Mouse (Mus musculus): ENCODE results near the gene Mccc2.

Mccc2 gene

DNA sequence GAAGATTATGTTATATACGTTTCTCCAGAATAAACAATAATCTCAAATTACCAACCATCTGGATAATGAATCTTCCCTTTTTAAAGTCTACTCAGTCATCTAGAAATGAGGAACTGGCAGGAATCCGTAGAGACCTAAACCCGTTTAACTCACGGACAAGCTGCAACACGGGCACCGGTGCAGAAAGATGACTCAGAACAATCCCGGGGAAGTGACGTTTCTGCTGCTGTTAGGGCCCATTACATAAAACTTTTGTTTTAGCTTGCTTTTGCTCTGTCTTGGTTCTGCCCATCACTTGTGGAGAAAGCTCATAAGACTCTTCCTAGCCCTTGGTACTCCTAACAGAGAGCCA lies 76.1 kb downstream of the Mccc2 start:
- CTCF ChIA-PET: no interaction called here

DNA sequence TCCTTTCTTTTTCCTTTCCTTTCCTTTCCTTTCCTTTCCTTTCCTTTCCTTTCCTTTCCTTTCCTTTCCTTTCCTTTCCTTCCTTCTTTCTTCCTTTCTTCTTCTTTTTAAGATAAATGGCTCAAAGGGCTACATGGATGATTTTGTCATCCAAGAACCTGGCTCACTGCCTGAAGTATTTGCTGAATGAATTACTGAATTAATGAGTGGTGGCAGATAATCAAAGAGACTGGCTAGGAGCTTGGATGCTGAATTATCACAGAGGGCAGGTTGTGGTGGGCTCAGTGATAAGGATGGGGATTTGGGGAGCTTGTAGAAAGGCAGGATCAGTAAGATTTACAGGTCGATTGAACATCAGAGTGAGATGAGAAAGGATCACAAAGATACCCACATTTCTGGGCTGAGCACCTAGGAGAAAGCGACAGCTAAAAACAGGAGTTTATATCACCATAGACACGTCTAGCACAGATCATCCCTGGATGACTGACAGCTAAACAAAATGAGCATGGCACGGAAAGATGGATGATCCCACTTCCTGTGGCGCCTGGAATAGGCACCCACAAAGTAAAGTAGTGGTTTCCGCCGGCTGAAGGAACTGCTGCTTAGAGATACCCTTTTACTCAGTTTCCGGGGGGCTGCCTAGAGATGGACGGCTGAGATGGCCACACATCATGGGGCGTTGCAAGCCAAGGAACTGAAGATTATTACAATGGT lies 76.7 kb downstream of the Mccc2 start:
- CTCF ChIA-PET: no interaction called here

DNA sequence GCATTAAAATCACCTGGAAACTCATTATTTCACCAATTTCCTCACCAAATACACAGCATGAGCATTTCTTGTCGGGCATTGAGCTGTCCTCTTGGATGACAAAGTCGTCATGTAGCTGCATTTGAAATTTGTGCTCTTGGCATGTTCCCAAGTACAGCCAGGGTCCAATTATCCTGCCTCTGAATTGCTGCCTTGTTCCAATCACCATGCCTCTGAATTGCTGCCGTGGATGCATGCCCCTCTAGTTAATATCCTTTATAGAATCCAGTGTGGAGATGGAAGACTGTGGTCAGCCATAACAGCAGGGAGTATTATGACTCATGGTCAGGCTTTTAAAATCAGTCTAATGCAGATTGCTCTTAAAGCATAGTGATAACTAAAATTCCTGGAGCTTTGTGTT lies 77.7 kb downstream of the Mccc2 start:
- CTCF ChIA-PET: no interaction called here

DNA sequence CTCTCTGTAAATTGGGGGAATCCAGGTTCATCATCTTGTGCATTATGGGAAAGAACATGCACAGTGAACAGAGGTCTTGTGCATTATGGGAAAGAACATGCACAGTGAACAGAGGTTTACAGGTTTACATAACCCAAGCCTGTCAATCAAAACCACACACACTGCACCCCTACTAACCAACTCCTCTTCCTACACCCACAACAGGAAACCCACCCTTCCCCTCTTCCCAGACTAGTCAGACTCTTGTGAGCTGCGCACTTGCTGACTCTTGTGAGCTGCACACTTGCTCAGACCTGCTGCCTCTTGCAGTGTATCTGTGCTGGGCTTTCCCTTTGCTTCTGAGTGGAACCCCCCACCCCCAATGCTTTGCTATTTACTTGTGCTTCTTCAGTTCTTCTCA lies 83.0 kb downstream of the Mccc2 start:
- CTCF ChIA-PET: no interaction called here

DNA sequence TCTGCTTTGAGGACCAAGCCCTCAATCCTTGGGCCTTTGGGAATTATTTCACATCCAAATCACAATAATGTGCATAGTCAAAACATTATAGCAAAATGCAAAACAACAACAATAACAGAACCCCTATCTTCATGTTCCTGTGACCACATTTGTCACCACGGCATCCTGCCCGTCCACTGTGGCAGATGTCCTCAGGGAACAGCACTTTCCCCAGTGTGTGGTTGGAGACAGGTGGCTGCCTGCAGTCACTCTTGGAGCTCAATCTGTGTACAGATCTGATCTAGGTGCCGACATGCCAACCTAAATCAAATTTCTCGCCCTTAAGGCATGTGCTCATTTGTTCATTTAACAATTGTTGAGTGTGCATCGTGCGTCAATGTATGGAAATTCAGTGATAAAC lies 83.9 kb downstream of the Mccc2 start:
- CTCF ChIA-PET: no interaction called here

DNA sequence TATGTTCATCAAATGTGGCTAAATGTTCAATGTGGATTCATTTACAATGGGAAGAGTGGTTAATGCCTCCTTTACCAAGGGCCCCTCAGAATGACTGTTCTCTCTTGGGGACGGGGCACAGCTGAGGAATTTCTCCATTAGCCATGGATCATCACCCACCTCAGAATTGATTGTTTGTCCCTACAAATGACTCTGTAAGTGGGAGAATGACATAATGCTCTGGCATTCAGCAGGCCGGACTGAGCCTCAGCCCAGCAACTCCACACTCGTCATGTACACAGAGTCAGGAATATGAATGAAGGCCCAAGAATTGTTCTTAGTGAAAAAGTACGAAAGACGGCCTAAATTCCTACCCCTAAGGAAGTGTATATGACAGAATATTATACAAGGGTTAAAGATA lies 89.2 kb downstream of the Mccc2 start:
- CTCF ChIA-PET: no interaction called here

DNA sequence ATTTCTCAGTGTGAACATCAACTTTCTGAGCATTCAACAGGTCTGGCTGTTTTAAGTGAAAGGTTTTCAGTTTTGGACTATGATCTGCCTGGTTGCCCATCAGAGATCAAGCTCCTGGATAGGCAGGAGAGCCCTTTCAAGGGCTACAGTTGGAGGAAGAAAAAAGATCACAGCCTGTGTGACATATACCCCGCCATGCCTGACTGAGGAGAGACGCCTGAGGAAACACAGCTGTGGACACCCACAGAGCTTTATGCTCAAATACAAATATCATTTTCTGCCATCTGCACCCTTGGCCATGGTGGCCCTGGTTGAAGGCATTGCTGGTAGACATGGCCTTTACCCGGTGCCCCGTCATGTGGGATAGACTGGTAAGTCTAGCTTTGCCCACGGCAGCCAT lies 99.8 kb downstream of the Mccc2 start:
- CTCF ChIA-PET: no interaction called here

DNA sequence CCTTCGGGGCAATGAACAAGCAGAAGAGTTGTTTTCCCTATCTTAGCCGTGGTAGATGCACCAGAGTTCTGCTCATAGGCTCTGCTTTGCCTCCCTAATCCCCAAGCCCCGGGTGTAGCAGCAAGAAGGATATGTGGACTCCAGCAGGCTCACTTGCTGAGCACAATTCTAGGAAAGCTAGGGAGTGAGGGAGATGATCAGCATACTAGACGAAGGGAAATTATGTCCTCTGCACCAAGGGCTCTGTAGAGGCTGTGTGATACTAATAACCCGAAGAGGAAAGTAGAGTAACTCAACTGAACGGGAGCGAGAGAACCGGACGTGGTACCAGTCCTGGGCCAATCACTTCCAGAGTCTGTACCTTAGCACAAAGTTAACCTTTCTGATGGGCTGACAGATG lies 114.5 kb downstream of the Mccc2 start, which contains the start of gene Cartpt:
Cartpt (minus strand) TSS at position 127 of the 400 bp plus-strand sequence.
- CTCF ChIA-PET: no interaction called here

DNA sequence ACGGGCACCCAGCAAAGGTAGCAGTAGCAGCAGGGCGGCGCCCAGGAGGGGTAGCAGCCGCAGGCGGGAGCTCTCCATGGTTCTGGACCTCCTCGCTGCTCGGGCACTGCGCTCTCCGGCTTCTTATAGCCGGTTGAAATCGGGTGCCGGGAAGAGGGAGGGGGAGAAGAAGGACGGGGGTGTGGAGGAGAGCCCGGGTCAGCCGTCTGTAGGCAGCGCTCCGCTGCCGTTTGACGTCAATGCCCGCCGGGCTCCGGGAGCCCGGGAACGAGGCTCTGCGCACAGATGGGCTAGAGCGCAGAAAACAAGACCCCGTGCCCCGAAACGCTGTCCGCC lies 114.9 kb downstream of the Mccc2 start:
- CTCF ChIA-PET: no interaction called here

DNA sequence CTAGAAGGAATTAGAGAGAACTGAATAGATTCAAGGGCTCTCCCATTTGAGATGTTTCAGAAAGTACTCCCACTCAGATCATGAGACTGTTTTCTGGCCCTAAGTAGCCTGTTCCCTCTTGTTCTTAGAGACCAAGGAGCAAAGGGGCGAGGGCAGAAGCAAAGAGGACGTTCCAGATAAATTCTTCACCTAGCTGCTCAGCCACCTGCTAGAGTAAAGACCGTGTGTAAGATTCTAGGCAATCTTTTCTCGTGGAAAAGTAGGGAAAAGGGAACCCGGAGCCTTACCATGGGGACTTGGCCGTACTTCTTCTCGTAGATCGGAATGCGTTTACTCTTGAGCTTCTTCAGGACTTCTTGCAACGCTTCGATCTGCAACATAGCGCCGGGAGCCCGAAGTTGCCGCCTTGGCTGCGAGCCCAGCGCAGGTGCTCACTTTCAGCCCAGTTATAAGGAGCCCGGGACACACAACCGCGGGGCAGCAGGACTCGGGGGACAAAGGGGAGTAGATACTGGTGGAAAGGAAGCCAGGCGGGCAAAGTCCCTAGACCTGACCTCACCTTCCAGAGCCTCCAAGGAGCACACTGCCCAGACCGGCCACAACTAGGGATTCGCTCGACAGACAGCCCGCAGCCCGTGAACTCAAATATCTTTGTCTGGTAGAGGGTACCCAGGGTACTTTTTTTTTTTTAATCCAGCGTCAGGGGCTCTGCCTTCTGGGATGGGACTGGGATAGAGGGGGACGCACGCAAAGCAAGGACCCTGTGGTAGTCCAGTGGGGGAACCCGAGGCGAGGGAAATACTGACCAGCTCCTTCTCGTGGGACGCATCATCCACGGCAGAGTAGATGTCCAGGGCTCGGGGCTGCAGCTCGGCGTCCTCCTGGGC lies 115.5 kb downstream of the Mccc2 start:
- CTCF ChIA-PET: interaction anchor here (0.5 kb wide), 1 partner anchor 135 kb away, joined by 3 read pairs; no protein-coding TSS in a partner anchor

DNA sequence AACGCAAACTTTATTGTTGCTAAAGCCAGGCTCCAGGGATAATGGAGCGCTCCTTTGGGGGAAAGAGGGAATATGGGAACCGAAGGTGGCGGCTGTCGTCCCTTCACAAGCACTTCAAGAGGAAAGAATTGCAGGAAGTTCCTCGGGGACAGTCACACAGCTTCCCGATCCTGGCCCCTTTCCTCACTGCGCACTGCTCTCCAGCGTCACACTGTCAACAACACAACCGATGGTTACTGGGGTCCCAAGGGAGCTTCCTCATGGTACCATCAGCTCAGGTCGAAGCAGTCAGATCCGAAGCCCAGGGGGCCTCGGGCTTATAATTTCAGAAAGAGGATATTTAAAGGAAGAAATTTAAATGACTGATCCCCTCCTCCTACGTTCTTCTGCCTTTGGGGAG lies 116.6 kb downstream of the Mccc2 start:
- CTCF ChIA-PET: interaction anchor here (0.6 kb wide), 1 partner anchor 61 kb away, joined by 3 read pairs; no protein-coding TSS in a partner anchor

Measured in spleen, embryonic (tissue).